Comparison of ENCODE assay signal across 8 mouse cellular contexts in genomic region chr9:51152079-51152752, GRCm38 (mm10). TPM values are rescaled to one million over a fixed set of nuclear protein-coding genes. Genes with fewer than 3 reads are reported as not detected.
DNase-seq lines count a peak whose midpoint lies in the region; ATAC-seq and TF ChIP-seq lines count a peak whose summit lies in the region.

No protein-coding gene starts in this region.

- H3K4me3 ChIP-seq in spleen, adult 2 months (ENCODE audit: extremely low read depth, insufficient read depth, insufficient read length), result no peak overlapping the region
- no peak overlapping the region for H3K4me3 ChIP-seq in left cerebral cortex, adult 2 months

- H3K27me3 ChIP-seq in spleen, adult 2 months (ENCODE audit: control insufficient read depth, insufficient read depth, low read length), result no peaks in the 10 kb centered on the region

- H3K4me1 ChIP-seq in spleen, adult 2 months (ENCODE audit: control insufficient read depth, insufficient read depth, insufficient read length), result no peaks in the 10 kb centered on the region

- no peak for TF ChIP-seq POLR2A in spleen, adult 2 months (IDR thresholded peaks at IDR 0.05; ENCODE audit: low read depth, low read length)

- H3K27ac ChIP-seq in spleen, adult 2 months (ENCODE audit: insufficient read depth, low read length), result no peak overlapping the region
- no peak overlapping the region for H3K27ac ChIP-seq in left cerebral cortex, adult 2 months

- peak; percentile 25 to 30 for DNase-seq in spleen, adult 2 months (ENCODE audit: low read depth in 1 of 2, low spot score in 2 of 2)
- DNase-seq in spleen, adult 12 weeks (ENCODE audit: low spot score), result no peak
- DNase-seq in cerebellum, postnatal 25 days, result peak; percentile 68 to 80
- peak; percentile 67 for DNase-seq in gastrocnemius, adult 18-20 months (ENCODE audit: low spot score)
- peak; percentile 73 for DNase-seq in induced T-regulatory cell, adult 2 months (ENCODE audit: low read depth)
- DNase-seq in left cerebral cortex, adult 2 months (ENCODE audit: extremely low spot score in 1 of 2, low spot score in 2 of 2), result peak; percentile 52 to 65
- DNase-seq in spleen, postnatal 36 days (ENCODE audit: low spot score in 2 of 2), result peak; percentile 10 to 45

- ATAC-seq in megakaryocyte-erythroid progenitor cell, adult 5-6 weeks (replicated peaks; ENCODE audit: low FRiP score, low TSS enrichment, poor library complexity, severe bottlenecking), result peak; percentile 64; the same call in 1 of the 2 replicates

- H3K36me3 ChIP-seq in spleen, adult 2 months (ENCODE audit: control insufficient read depth, insufficient read depth, low read length), result no peaks in the 10 kb centered on the region

- intact Hi-C loops in left cerebral cortex, adult 2 months (cut with DNase I), result loop anchor here (1.0 to 10.0 kb wide), 5 partner anchors 95 to 690 kb away; no protein-coding TSS in a partner anchor

- WGBS in spleen, adult 2 months, result 33% methylated on average over 13 of the region's 13 CpGs

- TF ChIP-seq CTCF in spleen, adult 2 months (IDR thresholded peaks at IDR 0.05; ENCODE audit: extremely low read depth, insufficient read depth, insufficient read length, insufficient replicate concordance), result peak; percentile 47; the same call in 1 of the 2 replicates
- TF ChIP-seq CTCF in left cerebral cortex, adult 2 months (IDR thresholded peaks at IDR 0.05), result peak; percentile 77

RNA-seq across cellular contexts. Expression of gene Gm32742, which starts 13.1 kb away (rescaled TPM):
- 0.02 and 0.06 TPM in 2 replicates for polyA plus RNA-seq in spleen, adult 2 months (2012; rRNA removed)
- total RNA-seq in gastrocnemius, adult 18-20 months (2021), result not detected
- not detected for total RNA-seq in left cerebral cortex, adult 2 months (2021)
- 0.20 and 0.48 TPM in 2 replicates for total RNA-seq in megakaryocyte-erythroid progenitor cell, adult 5-6 weeks (2014; fragmentation: Nextera tagmentation)
- total RNA-seq in megakaryocyte-erythroid progenitor cell, adult 5-6 weeks (2017), result 0.11 TPM in 1 of 2 replicates, not detected in the other

RNA-seq across cellular contexts. Expression of gene 4833427G06Rik, which starts 50.3 kb away (rescaled TPM):
- not detected in 2 replicates for polyA plus RNA-seq in spleen, adult 2 months (2012; rRNA removed)
- not detected for total RNA-seq in gastrocnemius, adult 18-20 months (2021)
- not detected for total RNA-seq in left cerebral cortex, adult 2 months (2021)
- total RNA-seq in megakaryocyte-erythroid progenitor cell, adult 5-6 weeks (2014; fragmentation: Nextera tagmentation), result not detected in 2 replicates
- not detected in 2 replicates for total RNA-seq in megakaryocyte-erythroid progenitor cell, adult 5-6 weeks (2017)
